ENCODE assay signal across 8 mouse cellular contexts in the genomic region with DNA sequence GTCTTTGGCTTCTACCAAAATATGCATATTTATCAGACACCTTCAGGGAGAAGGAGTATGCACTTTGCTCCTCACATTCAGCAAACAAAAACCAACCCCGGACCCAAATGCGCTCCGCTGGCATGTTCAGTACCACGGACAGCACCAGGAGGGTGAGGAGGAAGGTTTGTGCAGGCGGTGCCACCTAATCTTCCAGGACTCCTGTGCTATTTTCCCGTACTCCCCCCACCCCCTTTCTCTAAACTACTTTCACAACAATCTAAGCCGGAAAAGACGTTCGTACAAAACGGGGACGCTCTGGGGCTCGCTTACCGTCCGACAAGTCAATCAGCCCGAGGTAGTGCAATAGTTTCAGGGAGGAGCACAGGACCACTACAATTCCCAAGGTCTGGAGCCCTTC.
DNase-seq lines count a peak whose midpoint lies in the region; ATAC-seq lines count a peak whose summit lies in the region.

No protein-coding gene starts in this region.

- H3K27ac ChIP-seq in heart, embryonic 11.5 days (ENCODE audit: low read depth, low read length): no peak overlapping the region
- no peak overlapping the region for H3K27ac ChIP-seq in forebrain, embryonic 12.5 days
- no peak overlapping the region for H3K27ac ChIP-seq in intestine, embryonic 16.5 days (ENCODE audit: low read length)

- H3K9ac ChIP-seq in heart, embryonic 11.5 days (ENCODE audit: low read depth, low read length): no peak overlapping the region
- H3K9ac ChIP-seq in forebrain, embryonic 12.5 days: no peak overlapping the region
- no peak overlapping the region for H3K9ac ChIP-seq in intestine, embryonic 16.5 days (ENCODE audit: low read depth, low read length)

- no peaks in the 10 kb centered on the region for H3K4me1 ChIP-seq in heart, embryonic 11.5 days (ENCODE audit: control insufficient read depth, insufficient read depth, low read length)
- H3K4me1 ChIP-seq in forebrain, embryonic 12.5 days: peaks cover 8% of the 10 kb centered on the region
- no peaks in the 10 kb centered on the region for H3K4me1 ChIP-seq in intestine, embryonic 16.5 days (ENCODE audit: control insufficient read depth, insufficient read depth, low read length)

- no peak for ATAC-seq in heart, embryonic 11.5 days (replicated peaks; ENCODE audit: insufficient number of reproducible peaks, low FRiP score, low TSS enrichment)
- no peak for ATAC-seq in forebrain, embryonic 12.5 days (ENCODE audit: low FRiP score)
- ATAC-seq in intestine, embryonic 16.5 days: no peak
- peak; percentile 63 for ATAC-seq in megakaryocyte progenitor cell, adult 5-6 weeks (replicated peaks; ENCODE audit: poor library complexity)

- peak overlapping the region; percentile 51; the same call in 1 of the 2 replicates for H3K4me2 ChIP-seq in heart, embryonic 11.5 days
- peak overlapping the region; percentile 35 for H3K4me2 ChIP-seq in forebrain, embryonic 12.5 days
- 0 out of 2 replicates have a peak overlapping the region, but pooled peaks have one; percentile 17 for H3K4me2 ChIP-seq in intestine, embryonic 16.5 days (ENCODE audit: low read depth, low read length)

- 2% methylated on average over 15 of the region's 15 CpGs for WGBS in heart, embryonic 11.5 days (ENCODE audit: insufficient replicate concordance)
- 1% methylated on average over 15 of the region's 15 CpGs for whole genome bisulfite sequencing in forebrain, embryonic 12.5 days
- 1% methylated on average over 15 of the region's 15 CpGs for WGBS in intestine, embryonic 16.5 days

- no peak for DNase-seq in heart, adult 9 months (ENCODE audit: low spot score in 2 of 2)
- peak; percentile 74 for DNase-seq in ZHBTc4 (ENCODE audit: low read depth, low spot score)
- DNase-seq in thymus, postnatal 25 days: peak; percentile 13
- DNase-seq in left cerebral cortex, adult 18-20 months (ENCODE audit: low spot score in 2 of 2): no peak

- no peaks in the 10 kb centered on the region for H3K9me3 ChIP-seq in heart, embryonic 11.5 days (replicated peaks; ENCODE audit: control insufficient read depth, low read length)
- H3K9me3 ChIP-seq in forebrain, embryonic 12.5 days: no peaks in the 10 kb centered on the region
- no peaks in the 10 kb centered on the region for H3K9me3 ChIP-seq in intestine, embryonic 16.5 days (ENCODE audit: control insufficient read depth, low read length)

- H3K4me3 ChIP-seq in heart, embryonic 11.5 days (ENCODE audit: low read depth, low read length): peak overlapping the region; percentile 13; the same call in 1 of the 2 replicates
- peak overlapping the region; percentile 12; the same call in 1 of the 2 replicates for H3K4me3 ChIP-seq in forebrain, embryonic 12.5 days (replicated peaks)
- H3K4me3 ChIP-seq in intestine, embryonic 16.5 days (ENCODE audit: low read length): no peak overlapping the region

- peaks cover 6% of the 10 kb centered on the region; the same call in 1 of the 2 replicates for H3K27me3 ChIP-seq in heart, embryonic 11.5 days (ENCODE audit: control insufficient read depth, insufficient read depth, low read length)
- peaks cover 52% of the 10 kb centered on the region for H3K27me3 ChIP-seq in forebrain, embryonic 12.5 days
- H3K27me3 ChIP-seq in intestine, embryonic 16.5 days (replicated peaks; ENCODE audit: control insufficient read depth, insufficient read depth, low read length): no peaks in the 10 kb centered on the region

- H3K36me3 ChIP-seq in heart, embryonic 11.5 days (ENCODE audit: control insufficient read depth, insufficient read depth, low read length): no peaks in the 10 kb centered on the region
- H3K36me3 ChIP-seq in forebrain, embryonic 12.5 days (replicated peaks): no peaks in the 10 kb centered on the region
- no peaks in the 10 kb centered on the region for H3K36me3 ChIP-seq in intestine, embryonic 16.5 days (ENCODE audit: control insufficient read depth, insufficient read depth, low read length)

Comparison
In these comparisons a context has a peak if more than half of its experiments do, and no peak if none do; other contexts are left out.
1. DNase-seq: peak in ZHBTc4 (single experiment) and thymus, postnatal 25 days (single experiment); none in heart, adult 9 months (0 of 2) and left cerebral cortex, adult 18-20 months (0 of 2).
2. Peak in every context shown above with its lines, with median percentiles within 50 percentile points of each other: H3K4me2 ChIP-seq.